Mouse (Mus musculus): ENCODE measurements at regions not wholly inside any gene's neighbourhood (a gene's known extent, or its start where the extent isn't known, plus 50 kb on each side); places are given as distances from the start of the nearest gene placed in this dataset.
A peak's percentile ranks its signal among the peaks of the same experiment; 100 is the strongest.
"Not testable (repeated sequence)": the region's sequence is repeated elsewhere in the genome, so short reads cannot be mapped to it uniquely, and the experiment has no call there.

DNA sequence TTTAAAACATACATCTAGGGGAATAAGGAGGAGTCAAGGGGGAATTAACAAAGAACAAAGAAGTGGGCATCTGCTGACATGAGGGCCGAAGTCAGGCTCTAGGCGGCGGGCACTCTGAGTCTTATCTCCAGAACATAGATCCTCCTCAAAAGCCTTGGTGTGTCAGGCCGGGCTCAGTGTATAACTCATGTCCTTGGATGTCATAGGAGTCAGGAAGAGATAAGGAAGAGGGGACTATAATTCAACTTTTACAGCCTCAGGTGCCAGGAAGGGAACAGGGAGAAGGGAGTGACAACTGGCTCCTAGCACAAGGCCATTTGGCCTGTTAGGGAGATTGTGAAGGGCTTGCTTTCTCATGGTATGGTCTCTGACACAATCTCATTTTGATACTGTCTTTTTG, 185.9 kb upstream of the Ube2e2 start:
- not testable (repeated sequence) for H3K4me1 ChIP-seq (replicated peaks); H3K4me3 ChIP-seq; H3K9ac ChIP-seq; H3K4me2 ChIP-seq; H3K36me3 ChIP-seq; H3K27ac ChIP-seq (ENCODE audit: poor library complexity, severe bottlenecking); ATAC-seq (ENCODE audit: insufficient number of reproducible peaks, low FRiP score); H3K27me3 ChIP-seq (replicated peaks)
- H3K9me3 ChIP-seq (replicated peaks): peaks cover 24% of the 10 kb centered on the region
- 83% methylated on average over 4 of the region's 4 CpGs for WGBS

DNA sequence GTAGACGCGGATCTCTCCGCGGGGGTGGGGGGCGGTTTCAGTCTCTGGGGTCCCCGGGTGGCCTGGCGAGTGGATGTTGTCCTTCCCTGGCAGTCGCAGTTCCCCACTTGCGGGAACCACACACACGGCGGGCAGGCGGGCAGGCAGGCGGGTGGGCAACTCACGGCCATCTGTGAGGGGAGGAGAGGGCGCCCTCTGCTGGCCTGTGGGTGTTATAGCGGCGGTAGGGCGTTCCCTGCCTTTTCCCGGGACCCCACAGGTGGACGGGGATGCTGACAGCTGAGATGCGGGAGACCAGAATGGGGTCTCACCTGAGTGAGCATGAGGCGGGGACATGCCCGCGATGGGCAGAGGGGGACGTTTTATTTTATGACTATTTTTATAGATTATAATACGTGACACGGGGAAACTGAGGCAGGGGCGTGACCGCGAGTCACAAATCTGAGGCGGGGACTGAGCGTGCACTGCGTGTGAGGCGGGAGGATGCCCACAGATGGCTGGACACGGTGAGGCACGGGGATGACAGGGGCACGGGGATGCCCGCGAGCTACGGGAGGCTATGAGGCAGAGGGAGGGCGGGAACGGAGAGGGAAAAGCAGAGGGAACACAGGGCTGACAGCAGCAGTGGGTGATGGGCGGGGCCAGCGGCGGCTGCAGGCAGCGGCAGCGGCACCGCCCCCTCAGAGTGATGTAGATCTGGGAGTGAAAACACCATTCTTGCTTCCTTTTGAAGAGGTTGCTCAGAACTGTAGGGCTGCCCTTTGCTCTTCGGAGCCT, 148.1 kb upstream of the Ube2e2 start:
- WGBS: 3% methylated on average over 49 of the region's 49 CpGs
- ATAC-seq (ENCODE audit: insufficient number of reproducible peaks, low FRiP score): peak; percentile 59

DNA sequence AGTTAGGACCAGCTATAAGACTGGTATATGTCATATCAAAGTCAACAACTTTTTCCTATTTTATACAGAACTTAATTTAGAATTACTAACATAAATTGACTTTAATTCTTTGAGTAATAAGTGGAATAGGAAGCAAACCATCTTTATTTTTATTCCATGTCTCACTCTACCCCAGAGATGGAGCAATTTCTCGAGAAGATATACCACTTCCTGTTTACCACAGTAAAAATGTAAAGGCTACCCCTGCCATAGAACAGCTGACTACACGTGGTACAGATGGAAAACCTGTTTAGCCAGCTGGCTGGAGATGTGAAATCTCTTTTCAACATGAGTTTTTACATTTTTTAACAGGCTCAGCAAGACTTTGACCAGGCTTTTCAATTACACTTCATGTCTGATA, 126.0 kb upstream of the Ube2e2 start:
- no peak overlapping the region for H3K9ac ChIP-seq
- H3K4me2 ChIP-seq: no peak overlapping the region
- 33% methylated on average over 2 of the region's 2 CpGs for WGBS
- H3K36me3 ChIP-seq: no peaks in the 10 kb centered on the region
- no peak overlapping the region for H3K4me3 ChIP-seq
- no peak overlapping the region for H3K27ac ChIP-seq (ENCODE audit: poor library complexity, severe bottlenecking)
- H3K4me1 ChIP-seq (replicated peaks): no peaks in the 10 kb centered on the region
- no peak for ATAC-seq (ENCODE audit: insufficient number of reproducible peaks, low FRiP score)
- no peaks in the 10 kb centered on the region for H3K9me3 ChIP-seq (replicated peaks)
- no peaks in the 10 kb centered on the region for H3K27me3 ChIP-seq (replicated peaks)

More for the DNA sequence above, 148.1 kb upstream of the Ube2e2 start:
- Histone ChIP-seq H3K36me3 (no peaks in the 10 kb centered on the region), H3K4me1 (replicated peaks) (0 out of 2 replicates have a peak, but pooled peaks cover 7% of the 10 kb centered on the region), H3K27ac (ENCODE audit: poor library complexity, severe bottlenecking) (no peak overlapping the region), H3K4me3 (peak overlapping the region; percentile 47), H3K9ac (peak overlapping the region; percentile 64), H3K27me3 (replicated peaks) (no peaks in the 10 kb centered on the region), H3K9me3 (replicated peaks) (no peaks in the 10 kb centered on the region), H3K4me2 (peak overlapping the region; percentile 88)

DNA sequence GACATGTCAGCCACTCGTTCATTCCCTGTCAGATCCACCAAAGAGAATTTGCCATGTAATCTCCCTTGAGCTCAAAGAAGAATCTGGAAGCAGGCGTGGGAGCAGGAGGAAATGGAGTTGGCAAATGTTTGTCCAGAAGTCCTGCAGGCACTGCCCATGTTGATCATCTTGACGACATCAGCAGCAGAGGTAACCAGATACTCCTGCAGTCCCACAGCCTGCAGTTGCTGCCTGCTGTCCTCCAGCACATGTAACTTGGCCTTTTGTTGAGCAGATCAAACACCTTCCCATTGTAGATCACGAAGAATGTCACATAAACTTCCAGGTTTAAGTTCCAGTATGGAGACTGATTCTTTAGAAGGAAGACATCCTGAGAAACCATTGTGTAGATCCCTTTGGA, 121.3 kb upstream of the Ube2e2 start:
- H3K9me3 ChIP-seq (replicated peaks): no peaks in the 10 kb centered on the region
- no peak overlapping the region for H3K27ac ChIP-seq (ENCODE audit: poor library complexity, severe bottlenecking)
- no peaks in the 10 kb centered on the region for H3K4me1 ChIP-seq (replicated peaks)
- whole genome bisulfite sequencing: 47% methylated on average over 4 of the region's 4 CpGs
- no peak overlapping the region for H3K4me2 ChIP-seq
- H3K9ac ChIP-seq: no peak overlapping the region
- ATAC-seq (ENCODE audit: insufficient number of reproducible peaks, low FRiP score): no peak
- no peaks in the 10 kb centered on the region for H3K36me3 ChIP-seq
- H3K4me3 ChIP-seq: no peak overlapping the region
- no peaks in the 10 kb centered on the region for H3K27me3 ChIP-seq (replicated peaks)

DNA sequence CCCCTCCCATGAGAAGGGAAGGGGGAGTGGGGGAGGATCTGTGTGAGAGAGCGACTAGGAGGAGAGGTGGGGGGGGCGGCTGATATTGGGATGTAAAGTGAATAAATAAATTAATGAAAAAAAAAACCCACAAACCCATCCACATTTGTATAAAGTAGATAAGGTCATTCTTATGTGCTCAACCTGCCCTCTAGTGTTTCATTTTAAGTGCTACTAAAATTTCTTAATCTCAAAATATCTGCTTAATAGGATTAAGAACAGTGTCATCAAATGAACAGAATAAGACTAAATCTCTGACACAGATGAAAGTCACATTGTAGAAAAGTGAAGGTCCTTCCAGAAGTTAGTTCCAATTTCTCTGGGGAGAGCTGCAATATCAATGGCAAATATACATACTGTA, 119.5 kb upstream of the Ube2e2 start:
- not testable (repeated sequence) for H3K4me1 ChIP-seq (replicated peaks); H3K36me3 ChIP-seq; H3K9ac ChIP-seq; H3K27me3 ChIP-seq (replicated peaks); H3K9me3 ChIP-seq (replicated peaks); H3K4me2 ChIP-seq; H3K27ac ChIP-seq (ENCODE audit: poor library complexity, severe bottlenecking); ATAC-seq (ENCODE audit: insufficient number of reproducible peaks, low FRiP score); H3K4me3 ChIP-seq
- 87% methylated on average over 2 of the region's 2 CpGs for WGBS

DNA sequence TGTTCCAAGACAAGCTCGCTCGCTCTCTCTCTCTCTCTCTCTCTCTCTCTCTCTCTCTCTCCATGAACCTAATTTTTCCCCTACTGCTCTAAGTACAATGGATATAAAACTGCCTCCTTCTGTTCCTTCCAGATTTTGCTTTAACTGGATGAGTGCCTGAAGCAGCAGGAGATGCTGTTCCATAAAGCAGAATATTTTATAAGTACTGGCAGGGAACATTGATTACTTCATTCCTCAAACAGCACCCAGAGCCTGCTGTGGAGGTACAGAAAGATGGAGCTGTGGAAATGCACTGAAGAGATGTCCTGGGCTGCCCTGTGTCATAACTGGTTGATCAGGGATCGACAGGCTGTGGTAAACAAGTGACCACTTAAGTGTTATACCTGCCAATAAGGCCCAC, 89.8 kb upstream of the Ube2e2 start:
- no peak overlapping the region for H3K9ac ChIP-seq
- H3K4me3 ChIP-seq: no peak overlapping the region
- no peaks in the 10 kb centered on the region for H3K4me1 ChIP-seq (replicated peaks)
- no peaks in the 10 kb centered on the region for H3K9me3 ChIP-seq (replicated peaks)
- WGBS: 87% methylated on average over 3 of the region's 3 CpGs
- no peaks in the 10 kb centered on the region for H3K27me3 ChIP-seq (replicated peaks)
- no peak overlapping the region for H3K4me2 ChIP-seq
- no peak overlapping the region for H3K27ac ChIP-seq (ENCODE audit: poor library complexity, severe bottlenecking)
- H3K36me3 ChIP-seq: no peaks in the 10 kb centered on the region
- ATAC-seq (ENCODE audit: insufficient number of reproducible peaks, low FRiP score): no peak

DNA sequence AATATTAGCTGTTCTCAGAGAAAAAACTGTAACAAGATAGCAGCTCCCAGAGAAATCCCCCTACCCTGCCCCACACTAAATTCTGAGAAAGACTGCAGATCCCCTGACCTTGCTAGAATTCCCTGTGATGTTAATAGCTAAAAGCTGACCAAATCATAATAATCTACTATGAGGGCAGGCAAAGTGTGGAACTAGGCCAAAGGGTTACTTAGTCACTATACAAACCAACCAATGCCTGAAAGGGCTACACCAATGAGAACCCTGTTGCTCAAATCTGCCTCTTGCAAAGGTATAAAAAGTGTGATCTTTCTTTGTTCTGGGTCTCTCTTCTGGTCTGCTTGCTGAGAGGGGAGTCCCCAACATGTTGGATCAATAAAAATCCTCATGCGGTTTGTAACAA, 69.8 kb upstream of the Ube2e2 start:
- 92% methylated on average over 1 of the region's 1 CpGs for WGBS
- no peak for ATAC-seq (ENCODE audit: insufficient number of reproducible peaks, low FRiP score)
- Histone ChIP-seq H3K9ac (no peak overlapping the region), H3K4me3 (no peak overlapping the region), H3K9me3 (replicated peaks) (no peaks in the 10 kb centered on the region), H3K4me2 (no peak overlapping the region), H3K27ac (ENCODE audit: poor library complexity, severe bottlenecking) (no peak overlapping the region), H3K27me3 (replicated peaks) (no peaks in the 10 kb centered on the region), H3K4me1 (replicated peaks) (no peaks in the 10 kb centered on the region), H3K36me3 (no peaks in the 10 kb centered on the region)

DNA sequence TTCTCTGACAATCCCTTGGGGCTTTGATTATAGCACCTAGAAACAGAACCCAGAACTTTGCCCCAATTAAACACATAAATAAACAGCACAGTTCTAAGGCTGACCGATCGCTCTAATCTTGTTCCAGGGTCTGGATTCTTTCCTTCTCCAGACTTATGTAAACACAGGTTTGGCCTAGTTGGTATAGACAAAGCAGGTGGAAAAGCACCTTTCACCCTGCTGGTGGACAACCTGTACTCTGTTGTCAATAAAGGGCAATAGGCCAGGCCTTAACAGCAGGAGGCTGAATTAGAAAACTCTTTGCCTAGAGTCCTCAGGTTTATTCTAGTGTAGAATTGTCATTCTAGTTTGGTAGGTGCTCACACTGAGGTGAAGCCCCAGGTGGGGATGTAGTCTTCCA, 69.2 kb upstream of the Ube2e2 start:
- no peak for ATAC-seq (ENCODE audit: insufficient number of reproducible peaks, low FRiP score)
- Histone ChIP-seq H3K9me3 (replicated peaks) (no peaks in the 10 kb centered on the region), H3K4me1 (replicated peaks) (no peaks in the 10 kb centered on the region), H3K27me3 (replicated peaks) (no peaks in the 10 kb centered on the region), H3K4me2 (no peak overlapping the region), H3K9ac (no peak overlapping the region), H3K4me3 (no peak overlapping the region), H3K27ac (ENCODE audit: poor library complexity, severe bottlenecking) (no peak overlapping the region), H3K36me3 (no peaks in the 10 kb centered on the region)
- WGBS: 81% methylated on average over 2 of the region's 2 CpGs

All from heart, embryonic 12.5 days (tissue).